Mouse (Mus musculus): ENCODE measurements at regions not wholly inside any gene's neighbourhood (a gene's known extent, or its start where the extent isn't known, plus 50 kb on each side); places are given as distances from the start of the nearest gene placed in this dataset.

DNA sequence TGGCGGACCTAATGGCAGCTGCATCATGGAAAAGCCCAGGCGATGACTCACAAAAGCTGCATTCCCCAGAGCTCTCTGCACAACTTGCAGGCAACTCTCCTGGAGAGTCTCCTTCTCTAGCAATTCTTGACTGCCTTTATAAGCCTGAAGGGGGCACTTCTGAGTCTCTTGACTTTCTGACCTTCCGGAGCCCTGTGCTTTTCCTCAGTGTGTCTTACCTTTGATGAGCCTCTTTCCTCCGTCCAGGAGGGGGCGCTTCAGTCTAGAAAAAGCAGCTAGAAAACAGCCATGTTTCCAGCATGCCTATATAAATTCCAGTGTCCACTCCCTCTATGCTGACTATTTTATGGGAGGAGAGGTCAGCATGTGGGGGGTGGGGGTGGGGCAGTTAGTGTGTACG is 228.8 kb upstream of the Hs6st1 start:
- TF ChIP-seq CTCF (IDR thresholded peaks at IDR 0.05; ENCODE audit: borderline replicate concordance, insufficient read depth, low read depth, low read length) (0 out of 2 replicates have a peak, but pooled peaks have one; percentile 12), POLR2A (IDR thresholded peaks at IDR 0.05; ENCODE audit: borderline replicate concordance, insufficient read depth, low read length) (no peak)
